Mouse (Mus musculus) intestine, embryonic 16.5 days (tissue): ENCODE measurements around the gene Lypd5. TPM values are rescaled to one million over a fixed set of nuclear protein-coding genes. Genes with fewer than 3 reads are reported as not detected.

Experiments used
- ATAC-seq: fragments of 200-750 bp; cut with Nextera tagmentation; 2 replicates; pipeline ENCODE4 v1.8.0; 2017; ENCODE audit warnings: moderate TSS enrichment, moderate library complexity
- H3K27ac ChIP-seq: fragments of 300-500 bp; sonication (generic); 2 replicates; pipeline ENCODE4 v1.5.1; 2014; ENCODE audit warnings: mild to moderate bottlenecking, low read length
- H3K27me3 ChIP-seq: fragments of 300-500 bp; sonication (generic); replicated peaks from 2 replicates; pipeline ENCODE4 v1.6.1; 2014; ENCODE audit warnings: low read length, control low read depth, mixed read lengths; ENCODE audit not compliant: control insufficient read depth, insufficient read depth
- H3K36me3 ChIP-seq: fragments of 300-500 bp; sonication (generic); 2 replicates; pipeline ENCODE4 v1.6.1; 2014; ENCODE audit warnings: low read length, control low read depth; ENCODE audit not compliant: control insufficient read depth, insufficient read depth
- H3K4me1 ChIP-seq: fragments of 300-500 bp; sonication (generic); 2 replicates; pipeline ENCODE4 v1.6.1; 2014; ENCODE audit warnings: low read length, control low read depth, mixed read lengths; ENCODE audit not compliant: control insufficient read depth, insufficient read depth
- H3K4me2 ChIP-seq: fragments of 300-500 bp; sonication (generic); 2 replicates; pipeline ENCODE4 v1.6.1; 2014; ENCODE audit warnings: low read depth, low read length, control low read depth
- H3K4me3 ChIP-seq: fragments of 300-500 bp; sonication (generic); 2 replicates; pipeline ENCODE4 v1.5.1; 2014; ENCODE audit warnings: mild to moderate bottlenecking, low read length
- H3K9ac ChIP-seq: fragments of 300-500 bp; sonication (generic); 2 replicates; pipeline ENCODE4 v1.6.1; 2014; ENCODE audit warnings: low read depth, low read length
- H3K9me3 ChIP-seq: fragments of 300-500 bp; sonication (generic); 2 replicates; pipeline ENCODE4 v1.6.1; 2016; ENCODE audit warnings: low read length, control low read depth; ENCODE audit not compliant: control insufficient read depth
- WGBS: fragments of 180-500 bp; shearing (Covaris S2); extraction: QIAGEN DNeasy Blood & Tissue Kit; methylation state at CpG from one replicate; pipeline ENCODE4 v1.1.7; 2014; 5-methylcytosine and 5-hydroxymethylcytosine counted together
- polyA plus RNA-seq: library from polyadenylated mRNA; unstranded; fragments of >200 nt; fragmentation: Nextera tagmentation; extraction: Ambion mirVana; gene quantifications from 2 replicates; pipeline ENCODE4 v1.2.1, GENCODE M21; 2015

Lypd5 gene
- polyA plus RNA-seq, 1 experiment from 2014 or later, result not detected

GRCm38 (mm10) chr7:24390512-24390911 is 41.5 kb downstream of the Lypd5 start:
- no peaks in the 10 kb centered on the region for H3K36me3 ChIP-seq
- H3K9ac ChIP-seq, result no peak overlapping the region
- 62% methylated on average over 7 of the region's 7 CpGs for WGBS
- ATAC-seq, result no peak
- no peaks in the 10 kb centered on the region for H3K27me3 ChIP-seq
- no peak overlapping the region for H3K4me3 ChIP-seq
- H3K9me3 ChIP-seq, result no peaks in the 10 kb centered on the region
- peaks cover 9% of the 10 kb centered on the region for H3K4me1 ChIP-seq
- H3K4me2 ChIP-seq, result no peak overlapping the region
- no peak overlapping the region for H3K27ac ChIP-seq

DNA sequence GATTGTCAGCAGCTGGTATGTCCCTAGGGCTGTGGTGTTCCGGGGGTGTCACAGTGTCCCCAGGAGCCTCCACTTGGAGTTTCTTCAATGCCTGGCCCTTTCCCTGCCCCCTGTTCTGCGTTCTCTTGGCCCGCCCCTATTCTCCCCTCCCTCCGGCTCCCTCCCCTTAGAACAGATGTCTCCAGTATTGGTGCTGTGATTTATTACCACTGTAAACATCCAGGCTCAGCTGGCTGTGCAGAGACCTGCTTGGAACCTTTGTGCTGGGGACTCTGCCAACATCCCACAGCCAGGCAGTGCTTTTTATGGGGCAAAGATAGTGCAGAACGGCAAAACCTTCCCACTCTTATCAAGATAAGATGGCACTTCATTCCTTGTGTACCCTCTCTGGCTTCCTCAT is 42.1 kb downstream of the Lypd5 start:
- Histone ChIP-seq H3K9me3 (no peaks in the 10 kb centered on the region), H3K36me3 (no peaks in the 10 kb centered on the region), H3K9ac (peak overlapping the region; percentile 29; the same call in 1 of the 2 replicates), H3K27ac (peak overlapping the region; percentile 37; the same call in 1 of the 2 replicates), H3K4me2 (peak overlapping the region; percentile 27), H3K4me1 (peaks cover 9% of the 10 kb centered on the region), H3K4me3 (no peak overlapping the region), H3K27me3 (no peaks in the 10 kb centered on the region)
- WGBS, result 5% methylated on average over 5 of the region's 5 CpGs
- ATAC-seq, result peak; percentile 88

GRCm38 (mm10) chr7:24391687-24392086 is 42.7 kb downstream of the Lypd5 start:
- WGBS, result 65% methylated on average over 2 of the region's 2 CpGs
- ATAC-seq, result no peak
- no peak overlapping the region; the same call in 1 of the 2 replicates for H3K27ac ChIP-seq
- no peak overlapping the region for H3K4me2 ChIP-seq
- no peaks in the 10 kb centered on the region for H3K36me3 ChIP-seq
- H3K4me1 ChIP-seq, result peaks cover 10% of the 10 kb centered on the region
- no peak overlapping the region for H3K9ac ChIP-seq
- H3K4me3 ChIP-seq, result no peak overlapping the region
- H3K9me3 ChIP-seq, result no peaks in the 10 kb centered on the region
- H3K27me3 ChIP-seq, result no peaks in the 10 kb centered on the region

- 81% methylated on average over 2 of the region's 3 CpGs for WGBS
- no peak overlapping the region for H3K4me2 ChIP-seq
- no peak for ATAC-seq
Observed at GRCm38 (mm10) chr7:24394054-24394453, 45.1 kb downstream of the Lypd5 start.

DNA sequence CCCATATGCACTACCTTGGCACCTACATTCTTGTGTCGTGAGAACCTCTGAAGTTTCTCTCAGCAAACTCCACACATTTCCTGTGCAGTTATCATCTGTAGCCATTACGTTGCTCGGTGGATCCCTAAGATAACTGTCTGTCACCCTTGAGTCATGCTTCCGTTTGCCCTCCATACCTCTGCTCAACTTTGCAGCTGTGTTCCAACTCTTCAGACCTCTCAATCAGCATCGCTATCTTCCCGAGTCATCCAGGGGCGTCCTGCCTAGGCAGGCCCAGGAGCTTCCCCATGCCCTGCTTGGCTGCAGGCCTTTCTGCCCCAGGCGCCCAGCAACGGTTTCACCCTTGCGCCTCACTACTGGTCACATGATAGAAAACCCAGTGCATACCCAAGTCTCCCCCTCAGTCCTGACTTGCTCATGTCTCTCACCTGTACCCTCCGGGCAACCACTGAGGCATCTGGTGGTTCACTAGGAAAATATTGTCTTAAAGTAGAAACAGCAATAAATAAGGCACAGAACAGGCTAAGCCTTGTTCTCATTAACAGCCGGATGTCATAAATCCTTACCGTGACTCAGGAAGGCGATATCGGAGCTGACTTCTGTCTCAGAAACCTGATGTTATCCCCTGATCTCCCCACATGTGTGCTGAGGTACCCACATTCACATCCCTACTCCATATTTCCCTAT is 45.6 kb downstream of the Lypd5 start:
- 66% methylated on average over 15 of the region's 15 CpGs for WGBS
- ATAC-seq, result no peak
- no peaks in the 10 kb centered on the region for H3K36me3 ChIP-seq
- H3K9me3 ChIP-seq, result no peaks in the 10 kb centered on the region
- no peak overlapping the region for H3K4me2 ChIP-seq
- no peaks in the 10 kb centered on the region for H3K27me3 ChIP-seq
- no peak overlapping the region for H3K27ac ChIP-seq
- no peak overlapping the region for H3K4me3 ChIP-seq
- H3K4me1 ChIP-seq, result peaks cover 14% of the 10 kb centered on the region
- no peak overlapping the region for H3K9ac ChIP-seq

More at GRCm38 (mm10) chr7:24394054-24394453, 45.1 kb downstream of the Lypd5 start:
- Histone ChIP-seq H3K27ac (no peak overlapping the region), H3K4me1 (peaks cover 14% of the 10 kb centered on the region), H3K4me3 (no peak overlapping the region), H3K36me3 (no peaks in the 10 kb centered on the region), H3K9ac (no peak overlapping the region), H3K9me3 (no peaks in the 10 kb centered on the region), H3K27me3 (no peaks in the 10 kb centered on the region)

DNA sequence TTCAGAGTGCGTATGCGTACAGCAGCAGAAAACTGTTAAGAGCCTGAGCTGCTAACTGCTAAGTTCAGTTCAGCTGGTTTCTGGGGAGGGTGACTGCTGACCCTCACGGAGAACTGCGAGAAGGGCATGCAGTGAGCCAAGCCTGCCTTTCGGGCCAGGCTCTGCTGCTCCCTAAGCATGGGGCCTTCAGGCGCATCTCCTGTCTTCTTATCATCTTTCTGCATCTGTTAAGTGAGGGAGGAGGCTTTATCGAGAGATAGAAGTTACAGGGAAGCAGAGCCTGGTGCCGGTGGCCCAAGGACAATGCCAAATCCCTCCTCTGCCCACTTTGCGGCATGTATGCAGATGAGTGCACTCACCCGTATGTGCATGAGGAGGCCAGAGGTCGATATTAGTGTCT is 47.8 kb downstream of the Lypd5 start:
- H3K27ac ChIP-seq, result 0 out of 2 replicates have a peak overlapping the region, but pooled peaks have one; percentile 22
- H3K4me3 ChIP-seq, result no peak overlapping the region
- H3K4me2 ChIP-seq, result no peak overlapping the region
- peaks cover 5% of the 10 kb centered on the region for H3K4me1 ChIP-seq
- ATAC-seq, result no peak
- no peaks in the 10 kb centered on the region for H3K9me3 ChIP-seq
- 59% methylated on average over 11 of the region's 11 CpGs for WGBS
- H3K9ac ChIP-seq, result no peak overlapping the region
- H3K36me3 ChIP-seq, result 0 out of 2 replicates have a peak, but pooled peaks cover 3% of the 10 kb centered on the region
- no peaks in the 10 kb centered on the region for H3K27me3 ChIP-seq

DNA sequence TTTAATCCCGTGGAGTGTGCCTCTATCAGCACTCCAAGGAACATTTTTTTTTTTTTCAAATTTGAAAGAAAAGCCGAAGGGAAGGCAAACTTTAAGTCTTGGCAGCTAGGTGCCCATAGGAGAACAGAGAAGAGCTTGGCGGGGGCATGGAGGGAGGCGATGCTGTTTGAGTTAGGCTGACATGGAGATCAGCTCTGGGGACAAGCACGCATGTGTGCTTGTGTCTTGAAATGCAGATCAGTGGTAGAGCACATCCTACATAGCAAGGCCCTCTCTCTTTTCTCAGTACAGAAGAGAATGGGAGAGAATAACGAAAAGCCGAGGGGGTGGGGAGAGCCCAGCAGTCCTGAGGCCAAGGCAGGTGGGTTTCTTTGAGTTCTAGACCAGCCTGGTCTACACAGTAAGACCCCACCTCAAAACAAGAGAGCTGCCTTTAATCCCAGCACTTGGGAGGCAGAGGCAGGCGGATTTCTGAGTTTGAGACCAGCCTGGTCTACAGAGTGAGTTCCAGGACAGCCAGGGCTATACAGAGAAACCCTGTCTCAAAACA is 49.4 kb downstream of the Lypd5 start:
- Histone ChIP-seq H3K4me3 (no peak overlapping the region), H3K9ac (no peak overlapping the region), H3K36me3 (0 out of 2 replicates have a peak, but pooled peaks cover 3% of the 10 kb centered on the region), H3K4me1 (peaks cover 5% of the 10 kb centered on the region), H3K27ac (no peak overlapping the region), H3K4me2 (no peak overlapping the region), H3K9me3 (peaks cover 3% of the 10 kb centered on the region; the same call in 1 of the 2 replicates), H3K27me3 (no peaks in the 10 kb centered on the region)
- 91% methylated on average over 8 of the region's 8 CpGs for WGBS
- ATAC-seq, result no peak

GRCm38 (mm10) chr7:24399256-24400081 is 50.5 kb downstream of the Lypd5 start, which contains the start of gene Smg9:
Gene Smg9, plus strand, starts transcription at chr7:24399619.
- WGBS, result 2% methylated on average over 66 of the region's 66 CpGs
- ATAC-seq, result peak; percentile 97
- peaks cover 5% of the 10 kb centered on the region for H3K4me1 ChIP-seq
- H3K4me3 ChIP-seq, result peak within 1 kb of the TSS; percentile 67
- no peaks in the 10 kb centered on the region for H3K27me3 ChIP-seq
- H3K9ac ChIP-seq, result peak within 1 kb of the TSS; percentile 82
- H3K4me2 ChIP-seq, result peak within 1 kb of the TSS; percentile 71
- peak within 1 kb of the TSS; percentile 99 for H3K27ac ChIP-seq
- H3K36me3 ChIP-seq, result 0 out of 2 replicates have a peak, but pooled peaks cover 3% of the 10 kb centered on the region
- H3K9me3 ChIP-seq, result peaks cover 3% of the 10 kb centered on the region; the same call in 1 of the 2 replicates

- Histone ChIP-seq H3K9ac (peak overlapping the region; percentile 82), H3K36me3 (0 out of 2 replicates have a peak, but pooled peaks cover 3% of the 10 kb centered on the region), H3K4me1 (peaks cover 5% of the 10 kb centered on the region; the same call in 1 of the 2 replicates), H3K4me2 (peak overlapping the region; percentile 71), H3K4me3 (peak overlapping the region; percentile 67), H3K27ac (peak overlapping the region; percentile 99), H3K27me3 (no peaks in the 10 kb centered on the region), H3K9me3 (peaks cover 3% of the 10 kb centered on the region; the same call in 1 of the 2 replicates)
- ATAC-seq, result no peak; the same call in none of the 2 replicates
- 18% methylated on average over 3 of the region's 3 CpGs for WGBS
Observed at GRCm38 (mm10) chr7:24400082-24400452, 51.1 kb downstream of the Lypd5 start.
